Mouse (Mus musculus) intestine, embryonic 16.5 days (tissue): ENCODE measurements around the gene Ccdc117. TPM values are rescaled to one million over a fixed set of nuclear protein-coding genes. Genes with fewer than 3 reads are reported as not detected.
"Not testable (repeated sequence)": the region's sequence is repeated elsewhere in the genome, so short reads cannot be mapped to it uniquely, and the experiment has no call there.

Source experiments
- ATAC-seq: fragments of 200-750 bp; cut with Nextera tagmentation; 2 replicates; pipeline ENCODE4 v1.8.0; 2017; ENCODE audit warnings: moderate TSS enrichment, moderate library complexity
- H3K27ac ChIP-seq: fragments of 300-500 bp; sonication (generic); 2 replicates; pipeline ENCODE4 v1.5.1; 2014; ENCODE audit warnings: mild to moderate bottlenecking, low read length
- H3K27me3 ChIP-seq: fragments of 300-500 bp; sonication (generic); replicated peaks from 2 replicates; pipeline ENCODE4 v1.6.1; 2014; ENCODE audit warnings: low read length, control low read depth, mixed read lengths; ENCODE audit not compliant: control insufficient read depth, insufficient read depth
- H3K36me3 ChIP-seq: fragments of 300-500 bp; sonication (generic); 2 replicates; pipeline ENCODE4 v1.6.1; 2014; ENCODE audit warnings: low read length, control low read depth; ENCODE audit not compliant: control insufficient read depth, insufficient read depth
- H3K4me1 ChIP-seq: fragments of 300-500 bp; sonication (generic); 2 replicates; pipeline ENCODE4 v1.6.1; 2014; ENCODE audit warnings: low read length, control low read depth, mixed read lengths; ENCODE audit not compliant: control insufficient read depth, insufficient read depth
- H3K4me2 ChIP-seq: fragments of 300-500 bp; sonication (generic); 2 replicates; pipeline ENCODE4 v1.6.1; 2014; ENCODE audit warnings: low read depth, low read length, control low read depth
- H3K4me3 ChIP-seq: fragments of 300-500 bp; sonication (generic); 2 replicates; pipeline ENCODE4 v1.5.1; 2014; ENCODE audit warnings: mild to moderate bottlenecking, low read length
- H3K9ac ChIP-seq: fragments of 300-500 bp; sonication (generic); 2 replicates; pipeline ENCODE4 v1.6.1; 2014; ENCODE audit warnings: low read depth, low read length
- H3K9me3 ChIP-seq: fragments of 300-500 bp; sonication (generic); 2 replicates; pipeline ENCODE4 v1.6.1; 2016; ENCODE audit warnings: low read length, control low read depth; ENCODE audit not compliant: control insufficient read depth
- WGBS: fragments of 180-500 bp; shearing (Covaris S2); extraction: QIAGEN DNeasy Blood & Tissue Kit; methylation state at CpG from one replicate; pipeline ENCODE4 v1.1.7; 2014; 5-methylcytosine and 5-hydroxymethylcytosine counted together
- polyA plus RNA-seq: library from polyadenylated mRNA; unstranded; fragments of >200 nt; fragmentation: Nextera tagmentation; extraction: Ambion mirVana; gene quantifications from 2 replicates; pipeline ENCODE4 v1.2.1, GENCODE M21; 2015

Ccdc117 gene
- polyA plus RNA-seq, 1 experiment from 2014 or later, result 11.1 TPM

DNA sequence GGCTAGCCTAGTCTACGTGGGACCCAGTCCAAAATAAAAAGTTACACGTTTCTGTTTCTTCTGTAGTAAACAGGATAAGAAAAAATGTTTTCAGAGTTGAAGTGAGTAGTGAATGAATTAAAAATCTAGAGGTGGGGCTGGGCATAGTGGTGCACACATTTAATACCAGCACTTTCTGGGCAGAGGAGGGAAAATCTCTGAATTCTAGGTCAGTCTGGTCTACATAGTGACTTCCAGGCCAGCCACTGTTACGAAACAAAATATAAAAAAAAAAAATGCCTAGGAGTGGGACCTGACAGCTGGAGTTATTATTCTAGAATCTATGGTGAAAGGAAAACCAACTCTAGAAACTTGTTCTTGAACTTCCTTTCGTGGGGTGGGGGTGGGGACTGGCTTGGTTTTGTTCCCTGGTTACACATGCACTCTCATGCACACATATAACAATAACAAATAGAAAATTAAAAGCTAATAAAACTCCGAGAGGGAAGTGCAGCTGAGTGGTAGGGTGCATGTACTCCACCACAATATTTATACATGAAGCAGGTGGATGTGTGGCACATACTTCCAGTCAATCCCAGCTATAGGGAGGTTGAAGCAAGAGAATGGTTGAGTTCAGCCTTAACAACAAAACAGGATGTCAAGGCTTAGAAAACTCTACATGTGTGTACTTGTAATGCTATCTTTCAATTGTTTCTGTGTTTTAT, 647 bp upstream of the Ccdc117 start:
- H3K9me3 ChIP-seq, result no peaks in the 10 kb centered on the region
- 43% methylated on average over 5 of the region's 5 CpGs for WGBS
- no peaks in the 10 kb centered on the region for H3K36me3 ChIP-seq
- ATAC-seq, result no peak
- H3K27me3 ChIP-seq, result no peaks in the 10 kb centered on the region
- H3K9ac ChIP-seq, result peak overlapping the region; percentile 93; the same call in 1 of the 2 replicates
- peaks cover 19% of the 10 kb centered on the region for H3K4me1 ChIP-seq
- H3K4me2 ChIP-seq, result peak overlapping the region; percentile 61
- peak overlapping the region; percentile 97 for H3K4me3 ChIP-seq
- H3K27ac ChIP-seq, result no peak overlapping the region

DNA sequence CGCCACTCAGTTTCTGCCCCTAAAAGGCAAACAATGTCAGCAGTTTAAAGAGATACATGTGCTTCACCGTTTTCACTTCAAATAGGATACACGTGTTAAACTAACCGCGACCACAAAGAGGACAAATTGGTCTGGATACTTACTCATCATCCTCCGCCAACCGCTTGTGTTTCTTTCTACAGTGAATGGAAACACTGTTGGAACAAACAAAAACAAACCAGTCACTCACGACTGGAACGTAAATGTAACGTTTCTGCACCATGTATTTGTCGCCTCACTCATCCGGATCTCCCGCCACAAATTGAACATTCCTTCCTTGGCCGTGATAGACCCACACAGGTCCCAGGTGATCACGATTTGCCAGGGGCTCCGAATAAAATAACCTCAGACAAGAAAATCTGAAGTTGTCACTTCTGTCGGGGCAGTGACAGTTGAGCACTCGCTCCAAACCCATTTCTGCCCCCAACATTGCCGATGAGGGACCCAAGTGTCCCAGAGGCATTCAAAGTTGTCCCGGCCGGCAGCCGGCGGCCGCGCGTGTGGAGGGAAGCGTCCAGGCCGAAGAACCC, 673 bp downstream of the Ccdc117 start:
- peaks cover 19% of the 10 kb centered on the region for H3K4me1 ChIP-seq
- ATAC-seq, result no peak
- WGBS, result under 1% methylated on average over 28 of the region's 28 CpGs
- H3K9me3 ChIP-seq, result no peaks in the 10 kb centered on the region
- no peaks in the 10 kb centered on the region for H3K27me3 ChIP-seq
- peak overlapping the region; percentile 77 for H3K27ac ChIP-seq
- peak overlapping the region; percentile 61 for H3K4me2 ChIP-seq
- peak overlapping the region; percentile 97 for H3K4me3 ChIP-seq
- H3K36me3 ChIP-seq, result 0 out of 2 replicates have a peak, but pooled peaks cover 1% of the 10 kb centered on the region
- H3K9ac ChIP-seq, result peak overlapping the region; percentile 93

DNA sequence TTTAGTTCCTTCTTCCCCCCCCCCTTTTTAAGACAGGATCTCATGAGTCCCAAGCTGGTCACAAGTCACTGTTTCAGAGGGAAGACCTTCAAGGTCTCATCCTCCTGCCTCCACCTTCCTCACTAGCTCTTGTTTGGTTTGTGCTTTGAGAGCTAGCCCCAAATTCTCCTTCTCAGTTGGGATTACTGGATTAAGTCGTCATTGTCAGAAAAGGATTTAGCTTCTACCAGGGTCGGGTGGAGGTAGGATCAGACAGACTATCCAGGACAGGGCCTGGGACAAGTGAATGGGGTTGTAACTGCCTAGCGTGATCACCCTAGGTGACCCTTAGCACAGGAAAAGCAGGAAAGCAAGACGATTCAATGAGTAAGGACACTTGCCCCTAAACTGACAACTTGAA, 1.7 kb downstream of the Ccdc117 start:
- ATAC-seq, result no peak
- H3K9ac ChIP-seq, result no peak overlapping the region

DNA sequence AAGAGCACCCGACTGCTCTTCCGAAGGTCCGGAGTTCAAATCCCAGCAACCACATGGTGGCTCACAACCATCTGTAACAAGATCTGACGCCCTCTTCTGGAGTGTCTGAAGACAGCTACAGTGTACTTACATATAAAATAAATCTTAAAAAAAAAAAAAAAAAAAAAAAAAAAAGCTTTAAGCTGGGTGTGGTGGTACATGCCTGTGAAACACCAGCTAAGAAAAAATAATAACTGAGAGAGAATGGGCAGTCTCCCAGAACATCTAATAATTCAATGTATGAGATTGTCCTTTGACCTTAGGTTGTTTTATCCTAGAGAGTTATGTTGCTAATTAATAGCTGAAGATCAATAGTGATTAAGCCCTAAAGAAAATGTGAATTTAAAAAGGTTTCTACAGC, 4.5 kb downstream of the Ccdc117 start:
- peaks cover 22% of the 10 kb centered on the region for H3K36me3 ChIP-seq
- WGBS, result 87% methylated on average over 4 of the region's 4 CpGs

More for the DNA sequence above, 1.7 kb downstream of the Ccdc117 start:
- Histone ChIP-seq H3K36me3 (0 out of 2 replicates have a peak, but pooled peaks cover 4% of the 10 kb centered on the region), H3K4me3 (peak overlapping the region; percentile 97; the same call in 1 of the 2 replicates), H3K4me1 (peaks cover 19% of the 10 kb centered on the region), H3K27ac (no peak overlapping the region), H3K4me2 (peak overlapping the region; percentile 61), H3K27me3 (no peaks in the 10 kb centered on the region), H3K9me3 (no peaks in the 10 kb centered on the region)
- 42% methylated on average over 4 of the region's 4 CpGs for WGBS

DNA sequence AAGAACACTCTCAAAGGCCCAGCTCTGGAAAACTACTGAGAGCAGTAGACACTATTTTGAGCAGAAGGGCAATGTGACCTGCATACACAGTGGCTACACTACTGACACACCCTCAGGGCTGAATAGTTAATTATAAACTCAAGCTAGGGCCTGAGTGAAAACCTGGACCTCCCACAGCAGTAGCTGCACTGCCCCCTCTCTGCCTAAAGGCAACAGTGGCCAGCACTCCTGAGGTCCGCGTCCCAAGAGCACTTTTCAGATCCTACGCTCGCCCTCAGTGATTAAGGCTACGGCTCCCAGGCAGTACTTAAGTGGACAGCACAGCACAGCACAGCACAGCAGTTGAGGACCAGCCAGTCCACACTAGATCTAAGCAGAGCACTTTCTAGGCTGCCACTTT, 8.9 kb downstream of the Ccdc117 start:
- Histone ChIP-seq H3K4me3 (no peak overlapping the region), H3K9ac (no peak overlapping the region), H3K27ac (0 out of 2 replicates have a peak overlapping the region, but pooled peaks have one; percentile 8), H3K36me3 (peaks cover 23% of the 10 kb centered on the region), H3K27me3 (no peaks in the 10 kb centered on the region), H3K4me2 (no peak overlapping the region), H3K9me3 (no peaks in the 10 kb centered on the region), H3K4me1 (0 out of 2 replicates have a peak, but pooled peaks cover 3% of the 10 kb centered on the region)
- WGBS, result 88% methylated on average over 5 of the region's 5 CpGs
- ATAC-seq, result peak; percentile 85

More for the DNA sequence above, 4.5 kb downstream of the Ccdc117 start:
- H3K4me3 ChIP-seq, ATAC-seq, H3K27ac ChIP-seq, H3K9me3 ChIP-seq, H3K9ac ChIP-seq, H3K27me3 ChIP-seq, H3K4me2 ChIP-seq: not testable (repeated sequence)
- peaks cover 22% of the 10 kb centered on the region for H3K4me1 ChIP-seq

DNA sequence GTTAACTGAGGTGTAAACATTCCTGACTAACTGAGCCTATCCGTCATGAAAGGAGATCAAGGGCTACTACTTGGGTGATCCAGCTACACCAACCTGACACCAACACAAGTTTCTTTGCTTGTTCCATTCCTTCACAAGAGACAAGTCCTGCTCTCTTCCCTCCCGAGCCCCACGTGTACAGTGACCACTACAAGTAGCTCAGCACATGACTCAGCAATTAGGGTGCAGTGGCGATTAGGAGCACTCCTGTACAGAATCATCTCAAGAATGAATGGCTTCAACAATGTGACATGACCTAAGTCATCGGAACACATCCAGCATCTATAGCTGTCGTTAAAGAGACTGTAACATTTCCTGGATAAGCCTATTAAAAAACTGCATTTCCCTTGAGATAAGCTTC, 11.3 kb downstream of the Ccdc117 start:
- Histone ChIP-seq H3K27ac (no peak overlapping the region), H3K9ac (no peak overlapping the region), H3K4me2 (no peak overlapping the region), H3K9me3 (no peaks in the 10 kb centered on the region), H3K4me1 (0 out of 2 replicates have a peak, but pooled peaks cover 3% of the 10 kb centered on the region), H3K27me3 (no peaks in the 10 kb centered on the region), H3K4me3 (no peak overlapping the region), H3K36me3 (peaks cover 21% of the 10 kb centered on the region)
- ATAC-seq, result no peak
- WGBS, result 74% methylated on average over 6 of the region's 6 CpGs

DNA sequence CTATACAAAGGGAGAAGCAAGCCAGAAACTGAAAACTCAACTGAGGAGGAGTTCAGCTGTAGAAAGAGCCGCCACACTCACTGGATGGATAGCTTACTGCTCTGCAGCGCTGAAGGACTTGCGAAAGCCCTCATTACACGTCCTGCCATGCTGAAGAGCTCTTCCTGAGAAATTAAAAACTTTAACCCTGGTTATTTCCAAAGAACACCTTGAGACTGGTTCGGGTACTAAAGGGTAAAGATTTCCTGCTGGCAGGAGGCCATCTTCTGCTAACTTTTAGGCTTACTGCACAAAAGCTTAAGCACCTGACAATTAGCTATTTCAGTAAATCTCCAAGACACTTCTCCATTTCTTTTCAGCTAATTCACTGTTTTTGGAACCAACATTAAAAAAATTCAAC, 11.8 kb downstream of the Ccdc117 start:
- Histone ChIP-seq H3K27me3 (no peaks in the 10 kb centered on the region), H3K4me3 (no peak overlapping the region), H3K27ac (no peak overlapping the region), H3K4me2 (no peak overlapping the region), H3K9me3 (no peaks in the 10 kb centered on the region), H3K9ac (no peak overlapping the region), H3K4me1 (0 out of 2 replicates have a peak, but pooled peaks cover 3% of the 10 kb centered on the region), H3K36me3 (peaks cover 25% of the 10 kb centered on the region)
- 79% methylated on average over 5 of the region's 5 CpGs for WGBS
- ATAC-seq, result no peak

DNA sequence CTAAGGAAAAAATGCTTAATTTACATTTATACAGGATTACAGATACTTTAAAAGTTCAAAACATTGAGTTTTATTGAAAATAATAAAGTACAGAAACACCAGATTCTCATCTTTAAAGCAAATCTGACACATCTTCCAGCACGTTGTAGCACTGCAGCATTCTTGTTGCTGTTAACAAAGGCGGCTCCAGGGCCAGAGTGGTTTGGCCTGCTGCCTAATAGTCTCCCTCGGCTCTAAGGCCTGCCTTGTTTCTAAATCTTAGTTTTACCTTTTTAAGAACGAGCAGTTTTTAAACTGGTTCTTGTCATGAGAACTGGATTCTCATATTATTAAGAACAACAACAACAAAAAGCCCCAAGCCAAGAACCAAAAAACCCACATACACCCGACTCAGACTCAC, 13.1 kb downstream of the Ccdc117 start:
- no peak for ATAC-seq
- no peaks in the 10 kb centered on the region for H3K27me3 ChIP-seq
- no peaks in the 10 kb centered on the region for H3K9me3 ChIP-seq
- no peak overlapping the region for H3K27ac ChIP-seq
- H3K4me2 ChIP-seq, result no peak overlapping the region
- H3K9ac ChIP-seq, result no peak overlapping the region
- WGBS, result 56% methylated on average over 5 of the region's 5 CpGs
- H3K4me1 ChIP-seq, result peaks cover 11% of the 10 kb centered on the region; the same call in 1 of the 2 replicates
- no peak overlapping the region for H3K4me3 ChIP-seq
- peaks cover 27% of the 10 kb centered on the region for H3K36me3 ChIP-seq

DNA sequence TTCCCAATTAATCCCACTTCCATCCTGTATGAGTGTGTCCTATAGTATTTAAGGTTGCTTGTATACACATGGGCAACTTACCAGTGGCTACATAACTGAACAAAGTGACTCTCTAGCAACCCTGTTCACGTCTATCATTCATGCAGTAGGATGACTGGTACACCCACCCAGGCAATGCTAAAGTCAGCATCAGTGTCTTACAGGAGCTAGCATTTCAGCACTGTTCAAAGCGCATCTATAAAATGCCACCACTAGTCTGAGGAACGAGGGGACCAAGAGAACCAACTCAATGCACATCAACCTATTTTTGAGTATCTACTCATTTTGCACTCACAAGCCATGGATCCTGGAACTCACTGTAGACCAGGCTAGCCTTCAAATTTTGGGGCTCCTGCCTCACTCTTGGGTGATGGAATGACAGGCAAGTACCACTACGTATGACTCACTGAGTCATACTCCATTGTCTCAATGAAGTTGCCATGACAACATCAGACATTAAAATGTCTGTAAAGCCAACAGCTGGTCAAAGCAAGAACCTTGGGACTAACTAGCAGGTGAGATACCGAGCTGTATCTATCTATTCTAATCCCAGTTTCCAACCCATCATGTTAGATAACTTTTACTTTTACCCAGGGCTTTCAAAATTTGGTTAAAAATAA, 14.0 kb downstream of the Ccdc117 start:
- WGBS, result 86% methylated on average over 5 of the region's 5 CpGs
- no peaks in the 10 kb centered on the region for H3K9me3 ChIP-seq
- H3K4me2 ChIP-seq, result no peak overlapping the region
- H3K27me3 ChIP-seq, result no peaks in the 10 kb centered on the region
- no peak overlapping the region for H3K9ac ChIP-seq
- H3K4me1 ChIP-seq, result peaks cover 16% of the 10 kb centered on the region
- no peak overlapping the region for H3K27ac ChIP-seq
- ATAC-seq, result no peak; the same call in 1 of the 2 replicates
- H3K4me3 ChIP-seq, result no peak overlapping the region
- H3K36me3 ChIP-seq, result peaks cover 26% of the 10 kb centered on the region
